Mouse (Mus musculus): ENCODE measurements around the gene Srsf7. TPM values are rescaled to one million over a fixed set of nuclear protein-coding genes. Genes with fewer than 3 reads are reported as not detected.

Gene Srsf7
- polyA plus RNA-seq (2015; fragmentation: Nextera tagmentation; extraction: Ambion mirVana), result 575 and 647 TPM in 2 replicates

DNA sequence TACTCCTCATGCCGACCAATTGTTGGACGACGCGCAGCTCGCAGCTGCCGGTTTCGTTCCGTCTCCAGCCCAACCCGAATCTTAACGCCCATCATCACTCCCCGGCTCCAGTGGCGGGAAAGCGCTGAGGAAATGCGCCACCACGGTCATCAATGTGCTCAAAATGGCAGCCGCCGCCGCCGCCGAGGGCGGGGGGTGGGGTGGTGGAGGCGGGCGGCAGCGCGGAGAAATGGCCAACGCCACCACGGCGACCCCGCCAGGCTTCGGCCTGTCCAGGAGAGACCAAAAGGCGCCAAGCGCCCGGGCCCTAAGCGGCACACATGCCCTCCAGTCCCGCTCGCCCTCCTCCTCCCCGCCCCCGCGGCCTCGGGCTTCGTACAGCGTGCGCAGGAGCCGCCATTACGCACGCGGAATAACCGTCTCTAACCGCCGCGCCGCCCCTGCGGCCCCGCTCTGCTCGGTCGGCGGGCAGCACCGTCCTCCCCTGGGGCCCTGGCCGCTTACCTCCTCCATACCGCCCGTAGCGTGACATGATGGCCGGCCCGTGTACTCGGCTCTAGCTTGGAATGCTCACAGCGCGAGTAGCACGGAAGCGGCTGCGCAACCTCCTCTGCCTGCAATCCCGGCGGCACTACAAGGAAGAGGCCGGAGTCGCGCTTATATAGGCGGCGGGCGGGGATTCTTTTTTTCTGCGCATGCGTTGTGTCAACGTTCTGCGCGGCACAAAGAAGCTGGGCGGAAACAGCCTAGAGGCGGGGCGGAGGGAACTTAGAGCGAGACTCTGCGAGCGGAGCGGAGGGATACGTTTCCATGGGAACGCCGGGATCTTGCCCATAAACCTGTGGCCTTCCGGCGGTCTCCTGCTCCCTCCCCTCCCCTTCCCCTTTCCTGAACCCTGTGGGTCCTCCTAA lies at the start of gene Srsf7, which contains the start of gene Ttc39d:
TSS of gene Srsf7 (minus strand) at position 637 of the 911 bp plus-strand sequence.
TSS of gene Ttc39d (plus strand) at position 790 of the 911 bp plus-strand sequence.
- Histone ChIP-seq H3K9ac (replicated peaks; ENCODE audit: low read depth, low read length) (peak within 1 kb of the TSS; percentile 98), H3K27me3 (replicated peaks; ENCODE audit: control insufficient read depth, insufficient read depth, low read length) (no peaks in the 10 kb centered on the region), H3K36me3 (ENCODE audit: control insufficient read depth, insufficient read depth) (peaks cover 16% of the 10 kb centered on the region), H3K27ac (ENCODE audit: low read length) (peak within 1 kb of the TSS; percentile 99), H3K9me3 (ENCODE audit: control insufficient read depth, low read length) (no peaks in the 10 kb centered on the region), H3K4me1 (replicated peaks; ENCODE audit: control insufficient read depth, insufficient read depth, low read length) (peaks cover 11% of the 10 kb centered on the region), H3K4me2 (ENCODE audit: low read length) (peak within 1 kb of the TSS; percentile 79), H3K4me3 (replicated peaks; ENCODE audit: low read length) (peak within 1 kb of the TSS; percentile 98)
- under 1% methylated on average over 91 of the region's 95 CpGs for WGBS
- peak; percentile 91 for ATAC-seq

- 52% methylated on average over 13 of the region's 13 CpGs for WGBS
- Histone ChIP-seq H3K9ac (replicated peaks; ENCODE audit: low read depth, low read length) (no peak overlapping the region), H3K27ac (ENCODE audit: low read length) (no peak overlapping the region), H3K4me3 (replicated peaks; ENCODE audit: low read length) (no peak overlapping the region), H3K4me2 (ENCODE audit: low read length) (no peak overlapping the region), H3K9me3 (ENCODE audit: control insufficient read depth, low read length) (no peaks in the 10 kb centered on the region), H3K36me3 (ENCODE audit: control insufficient read depth, insufficient read depth) (peaks cover 73% of the 10 kb centered on the region), H3K4me1 (replicated peaks; ENCODE audit: control insufficient read depth, insufficient read depth, low read length) (no peaks in the 10 kb centered on the region), H3K27me3 (replicated peaks; ENCODE audit: control insufficient read depth, insufficient read depth, low read length) (no peaks in the 10 kb centered on the region)
- ATAC-seq, result no peak
Observed at GRCm38 (mm10) chr17:80255208-80255607, 48.1 kb upstream of the Srsf7 start.

DNA sequence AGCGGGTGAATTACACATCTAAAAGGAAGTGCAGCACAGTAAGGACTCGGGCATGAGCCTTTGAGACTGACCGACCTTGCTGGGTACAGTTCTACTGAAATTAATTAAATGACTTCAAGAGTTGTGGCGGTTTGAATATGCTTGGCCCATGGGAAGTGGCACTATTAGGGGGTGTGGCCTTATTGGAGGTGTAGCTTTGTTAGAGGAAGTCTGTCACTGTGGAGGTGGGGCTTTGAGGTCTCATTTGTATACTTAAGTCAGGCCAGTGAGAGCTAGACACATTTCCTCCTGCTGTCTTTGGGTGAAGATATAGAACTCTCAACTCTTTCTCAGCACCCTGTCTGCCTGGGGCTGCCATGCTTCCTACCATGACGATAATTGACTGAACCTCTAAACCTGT lies 47.3 kb upstream of the Srsf7 start:
- no peak overlapping the region for H3K9ac ChIP-seq (replicated peaks; ENCODE audit: low read depth, low read length)
- H3K27ac ChIP-seq (ENCODE audit: low read length), result no peak overlapping the region
- no peaks in the 10 kb centered on the region for H3K4me1 ChIP-seq (replicated peaks; ENCODE audit: control insufficient read depth, insufficient read depth, low read length)
- no peak overlapping the region for H3K4me3 ChIP-seq (replicated peaks; ENCODE audit: low read length)
- H3K36me3 ChIP-seq (ENCODE audit: control insufficient read depth, insufficient read depth), result peaks cover 73% of the 10 kb centered on the region
- no peaks in the 10 kb centered on the region for H3K9me3 ChIP-seq (ENCODE audit: control insufficient read depth, low read length)
- ATAC-seq, result no peak
- 96% methylated on average over 5 of the region's 5 CpGs for WGBS
- no peak overlapping the region for H3K4me2 ChIP-seq (ENCODE audit: low read length)
- H3K27me3 ChIP-seq (replicated peaks; ENCODE audit: control insufficient read depth, insufficient read depth, low read length), result no peaks in the 10 kb centered on the region

DNA sequence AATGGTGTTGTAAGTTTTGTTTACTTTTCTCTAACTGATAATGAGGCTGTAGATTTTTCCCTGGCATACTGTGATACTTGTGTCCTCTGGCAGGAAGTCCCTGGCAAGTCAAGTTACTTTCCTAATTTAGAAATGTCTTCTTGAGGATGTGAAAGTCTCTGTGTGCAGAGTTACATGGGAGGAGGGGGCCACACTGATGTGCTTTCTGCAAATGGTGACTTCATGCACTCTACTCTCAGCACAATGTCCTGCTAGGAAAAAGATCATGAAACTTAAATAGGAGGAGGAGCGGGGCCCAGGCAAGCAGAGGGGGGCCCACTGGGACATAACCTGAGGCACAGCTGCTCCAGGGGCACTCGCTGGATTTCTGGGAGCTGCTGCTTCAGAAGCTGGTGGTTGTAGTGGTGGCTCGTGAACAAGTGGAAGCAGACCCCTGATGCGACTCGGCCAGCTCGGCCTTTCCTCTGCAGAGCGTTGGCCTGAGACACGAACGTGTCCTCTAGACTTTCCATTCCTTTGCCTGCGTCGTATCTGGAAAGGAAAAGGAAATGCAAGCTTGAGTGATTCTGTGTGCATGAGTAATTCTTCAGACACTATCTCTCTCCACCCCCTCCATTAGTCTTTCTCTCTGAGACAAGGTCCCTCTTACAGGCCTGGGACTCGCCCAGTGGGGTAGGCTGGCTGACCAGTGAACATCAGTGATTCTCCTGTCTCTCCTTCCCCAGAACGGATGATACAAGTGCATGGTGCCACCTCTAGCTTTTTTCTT lies 45.8 kb upstream of the Srsf7 start:
- Histone ChIP-seq H3K36me3 (ENCODE audit: control insufficient read depth, insufficient read depth) (peaks cover 67% of the 10 kb centered on the region), H3K4me1 (replicated peaks; ENCODE audit: control insufficient read depth, insufficient read depth, low read length) (no peaks in the 10 kb centered on the region), H3K27me3 (replicated peaks; ENCODE audit: control insufficient read depth, insufficient read depth, low read length) (no peaks in the 10 kb centered on the region), H3K4me2 (ENCODE audit: low read length) (no peak overlapping the region), H3K27ac (ENCODE audit: low read length) (no peak overlapping the region), H3K4me3 (replicated peaks; ENCODE audit: low read length) (no peak overlapping the region), H3K9ac (replicated peaks; ENCODE audit: low read depth, low read length) (no peak overlapping the region), H3K9me3 (ENCODE audit: control insufficient read depth, low read length) (no peaks in the 10 kb centered on the region)
- ATAC-seq, result no peak
- WGBS, result 90% methylated on average over 11 of the region's 13 CpGs

GRCm38 (mm10) chr17:80243116-80243515 lies 36.0 kb upstream of the Srsf7 start:
- WGBS, result 90% methylated on average over 13 of the region's 13 CpGs
- ATAC-seq, result no peak
- H3K27me3 ChIP-seq (replicated peaks; ENCODE audit: control insufficient read depth, insufficient read depth, low read length), result no peaks in the 10 kb centered on the region
- no peak overlapping the region for H3K9ac ChIP-seq (replicated peaks; ENCODE audit: low read depth, low read length)
- peaks cover 54% of the 10 kb centered on the region for H3K36me3 ChIP-seq (ENCODE audit: control insufficient read depth, insufficient read depth)
- no peaks in the 10 kb centered on the region for H3K9me3 ChIP-seq (ENCODE audit: control insufficient read depth, low read length)
- H3K27ac ChIP-seq (ENCODE audit: low read length), result no peak overlapping the region
- H3K4me1 ChIP-seq (replicated peaks; ENCODE audit: control insufficient read depth, insufficient read depth, low read length), result no peaks in the 10 kb centered on the region
- H3K4me2 ChIP-seq (ENCODE audit: low read length), result no peak overlapping the region
- H3K4me3 ChIP-seq (replicated peaks; ENCODE audit: low read length), result no peak overlapping the region

DNA sequence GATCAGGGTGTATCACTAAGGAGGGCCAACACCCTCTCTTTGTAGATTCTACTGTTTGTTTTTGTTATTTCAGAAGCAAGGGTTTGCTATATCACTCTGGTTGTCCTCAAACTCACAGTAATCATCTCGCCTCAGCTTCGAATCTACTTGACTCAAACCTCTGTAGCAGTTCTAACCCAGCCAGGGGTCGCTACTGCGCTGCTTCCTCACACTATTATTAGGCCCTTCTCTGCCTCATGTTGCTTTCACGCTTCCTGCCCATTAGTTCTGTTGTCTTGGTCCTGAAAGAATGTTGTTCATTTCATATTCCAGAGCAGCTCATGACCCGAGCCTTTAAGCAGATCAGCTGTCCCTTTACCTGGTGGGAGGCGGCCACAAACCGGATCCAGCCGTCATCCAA lies 34.5 kb upstream of the Srsf7 start:
- no peak for ATAC-seq

GRCm38 (mm10) chr17:80237475-80237874 lies 30.4 kb upstream of the Srsf7 start:
- H3K4me2 ChIP-seq (ENCODE audit: low read length), result no peak overlapping the region
- H3K36me3 ChIP-seq (ENCODE audit: control insufficient read depth, insufficient read depth), result peaks cover 30% of the 10 kb centered on the region
- H3K27ac ChIP-seq (ENCODE audit: low read length), result no peak overlapping the region
- H3K4me1 ChIP-seq (replicated peaks; ENCODE audit: control insufficient read depth, insufficient read depth, low read length), result no peaks in the 10 kb centered on the region
- no peak overlapping the region for H3K9ac ChIP-seq (replicated peaks; ENCODE audit: low read depth, low read length)
- no peak for ATAC-seq
- no peaks in the 10 kb centered on the region for H3K27me3 ChIP-seq (replicated peaks; ENCODE audit: control insufficient read depth, insufficient read depth, low read length)
- no peaks in the 10 kb centered on the region for H3K9me3 ChIP-seq (ENCODE audit: control insufficient read depth, low read length)
- 91% methylated on average over 5 of the region's 5 CpGs for WGBS
- no peak overlapping the region for H3K4me3 ChIP-seq (replicated peaks; ENCODE audit: low read length)

More for the DNA sequence above, 34.5 kb upstream of the Srsf7 start:
- H3K27ac ChIP-seq (ENCODE audit: low read length), result no peak overlapping the region
- no peak overlapping the region for H3K4me3 ChIP-seq (replicated peaks; ENCODE audit: low read length)
- no peak overlapping the region for H3K4me2 ChIP-seq (ENCODE audit: low read length)
- no peaks in the 10 kb centered on the region for H3K9me3 ChIP-seq (ENCODE audit: control insufficient read depth, low read length)
- H3K9ac ChIP-seq (replicated peaks; ENCODE audit: low read depth, low read length), result no peak overlapping the region
- H3K36me3 ChIP-seq (ENCODE audit: control insufficient read depth, insufficient read depth), result peaks cover 50% of the 10 kb centered on the region
- 90% methylated on average over 9 of the region's 9 CpGs for WGBS
- H3K27me3 ChIP-seq (replicated peaks; ENCODE audit: control insufficient read depth, insufficient read depth, low read length), result no peaks in the 10 kb centered on the region
- no peaks in the 10 kb centered on the region for H3K4me1 ChIP-seq (replicated peaks; ENCODE audit: control insufficient read depth, insufficient read depth, low read length)

- no peaks in the 10 kb centered on the region for H3K9me3 ChIP-seq (ENCODE audit: control insufficient read depth, low read length)
- H3K4me2 ChIP-seq (ENCODE audit: low read length), result no peak overlapping the region
- no peak overlapping the region for H3K9ac ChIP-seq (replicated peaks; ENCODE audit: low read depth, low read length)
- no peak overlapping the region for H3K27ac ChIP-seq (ENCODE audit: low read length)
- H3K4me3 ChIP-seq (replicated peaks; ENCODE audit: low read length), result no peak overlapping the region
- H3K27me3 ChIP-seq (replicated peaks; ENCODE audit: control insufficient read depth, insufficient read depth, low read length), result no peaks in the 10 kb centered on the region
- no peak for ATAC-seq
- H3K36me3 ChIP-seq (ENCODE audit: control insufficient read depth, insufficient read depth), result peaks cover 25% of the 10 kb centered on the region
- no peaks in the 10 kb centered on the region for H3K4me1 ChIP-seq (replicated peaks; ENCODE audit: control insufficient read depth, insufficient read depth, low read length)
- 92% methylated on average over 3 of the region's 3 CpGs for WGBS
Observed at GRCm38 (mm10) chr17:80236805-80237204, 29.7 kb upstream of the Srsf7 start.

DNA sequence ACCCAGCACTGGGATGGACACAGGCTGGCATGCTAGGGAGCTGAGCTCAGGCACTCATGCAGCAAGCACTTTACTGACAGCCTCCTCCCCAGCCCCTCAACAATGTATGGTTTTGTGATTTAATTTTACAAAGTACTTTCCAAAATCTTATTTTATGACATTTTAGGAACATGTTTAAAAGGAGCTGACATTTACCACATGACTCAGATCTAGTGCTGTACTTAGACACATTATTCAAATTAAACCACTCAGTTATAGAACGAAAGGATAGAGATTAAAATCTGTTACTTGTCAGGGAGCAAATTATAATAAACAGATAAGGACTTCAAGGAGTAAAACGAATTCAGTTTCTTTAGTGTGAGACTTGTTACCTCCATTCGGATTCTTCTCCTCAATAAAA lies 28.4 kb upstream of the Srsf7 start:
- 84% methylated on average over 3 of the region's 3 CpGs for whole genome bisulfite sequencing
- no peaks in the 10 kb centered on the region for H3K27me3 ChIP-seq (replicated peaks; ENCODE audit: control insufficient read depth, insufficient read depth, low read length)
- H3K36me3 ChIP-seq (ENCODE audit: control insufficient read depth, insufficient read depth), result peaks cover 17% of the 10 kb centered on the region
- H3K9me3 ChIP-seq (ENCODE audit: control insufficient read depth, low read length), result no peaks in the 10 kb centered on the region
- no peak for ATAC-seq
- no peak overlapping the region for H3K9ac ChIP-seq (replicated peaks; ENCODE audit: low read depth, low read length)
- no peaks in the 10 kb centered on the region for H3K4me1 ChIP-seq (replicated peaks; ENCODE audit: control insufficient read depth, insufficient read depth, low read length)
- H3K4me2 ChIP-seq (ENCODE audit: low read length), result no peak overlapping the region
- no peak overlapping the region for H3K27ac ChIP-seq (ENCODE audit: low read length)
- H3K4me3 ChIP-seq (replicated peaks; ENCODE audit: low read length), result no peak overlapping the region

Data from forebrain, embryonic 16.5 days (tissue).